Mouse (Mus musculus): ENCODE results near the gene Ugt1a6b. TPM values are rescaled to one million over a fixed set of nuclear protein-coding genes. Genes with fewer than 3 reads are reported as not detected.

Ugt1a6b gene
- polyA plus RNA-seq, 1 experiment from 2014 or later = 0.11 TPM

- H3K9ac ChIP-seq (ENCODE audit: low read length) = no peak overlapping the region
- WGBS = 70% methylated on average over 4 of the region's 4 CpGs
These were observed 159.2 kb downstream of the Ugt1a6b start for GRCm38 (mm10) chr1:88262255-88262654.

GRCm38 (mm10) chr1:88262961-88263360 lies 159.9 kb downstream of the Ugt1a6b start:
- ATAC-seq (replicated peaks; ENCODE audit: extremely low read depth, insufficient read depth, low FRiP score) = no peak
- 72% methylated on average over 6 of the region's 6 CpGs for WGBS
- Histone ChIP-seq H3K4me2 (ENCODE audit: low read depth, low read length) (no peak overlapping the region), H3K36me3 (ENCODE audit: control insufficient read depth, insufficient read depth) (peaks cover 70% of the 10 kb centered on the region), H3K27ac (ENCODE audit: low read length) (no peak overlapping the region), H3K9me3 (replicated peaks; ENCODE audit: control insufficient read depth, low read length) (no peaks in the 10 kb centered on the region), H3K4me1 (ENCODE audit: control insufficient read depth, insufficient read depth, low read length) (peaks cover 18% of the 10 kb centered on the region), H3K9ac (ENCODE audit: low read length) (no peak overlapping the region), H3K4me3 (ENCODE audit: low read length) (no peak overlapping the region), H3K27me3 (ENCODE audit: control insufficient read depth, insufficient read depth, low read length) (no peaks in the 10 kb centered on the region)

More at GRCm38 (mm10) chr1:88262255-88262654, 159.2 kb downstream of the Ugt1a6b start:
- ATAC-seq (replicated peaks; ENCODE audit: extremely low read depth, insufficient read depth, low FRiP score) = peak; percentile 6
- Histone ChIP-seq H3K4me1 (ENCODE audit: control insufficient read depth, insufficient read depth, low read length) (peaks cover 18% of the 10 kb centered on the region), H3K4me3 (ENCODE audit: low read length) (no peak overlapping the region), H3K9me3 (replicated peaks; ENCODE audit: control insufficient read depth, low read length) (no peaks in the 10 kb centered on the region), H3K27me3 (ENCODE audit: control insufficient read depth, insufficient read depth, low read length) (no peaks in the 10 kb centered on the region), H3K36me3 (ENCODE audit: control insufficient read depth, insufficient read depth) (peaks cover 63% of the 10 kb centered on the region), H3K27ac (ENCODE audit: low read length) (no peak overlapping the region), H3K4me2 (ENCODE audit: low read depth, low read length) (no peak overlapping the region)

GRCm38 (mm10) chr1:88263778-88264177 lies 160.7 kb downstream of the Ugt1a6b start:
- no peak overlapping the region for H3K27ac ChIP-seq (ENCODE audit: low read length)
- no peak overlapping the region for H3K4me3 ChIP-seq (ENCODE audit: low read length)
- H3K4me1 ChIP-seq (ENCODE audit: control insufficient read depth, insufficient read depth, low read length) = peaks cover 17% of the 10 kb centered on the region
- H3K9ac ChIP-seq (ENCODE audit: low read length) = no peak overlapping the region
- WGBS = 89% methylated on average over 5 of the region's 5 CpGs
- no peaks in the 10 kb centered on the region for H3K27me3 ChIP-seq (ENCODE audit: control insufficient read depth, insufficient read depth, low read length)
- peaks cover 78% of the 10 kb centered on the region for H3K36me3 ChIP-seq (ENCODE audit: control insufficient read depth, insufficient read depth)
- ATAC-seq (replicated peaks; ENCODE audit: extremely low read depth, insufficient read depth, low FRiP score) = no peak
- H3K4me2 ChIP-seq (ENCODE audit: low read depth, low read length) = no peak overlapping the region
- H3K9me3 ChIP-seq (replicated peaks; ENCODE audit: control insufficient read depth, low read length) = no peaks in the 10 kb centered on the region

- Histone ChIP-seq H3K4me1 (ENCODE audit: control insufficient read depth, insufficient read depth, low read length) (peaks cover 12% of the 10 kb centered on the region), H3K36me3 (ENCODE audit: control insufficient read depth, insufficient read depth) (peaks cover 84% of the 10 kb centered on the region), H3K27ac (ENCODE audit: low read length) (no peak overlapping the region), H3K9me3 (replicated peaks; ENCODE audit: control insufficient read depth, low read length) (no peaks in the 10 kb centered on the region), H3K27me3 (ENCODE audit: control insufficient read depth, insufficient read depth, low read length) (no peaks in the 10 kb centered on the region), H3K4me2 (ENCODE audit: low read depth, low read length) (no peak overlapping the region), H3K9ac (ENCODE audit: low read length) (no peak overlapping the region), H3K4me3 (ENCODE audit: low read length) (no peak overlapping the region)
- no peak for ATAC-seq (replicated peaks; ENCODE audit: extremely low read depth, insufficient read depth, low FRiP score)
- WGBS = 75% methylated on average over 7 of the region's 7 CpGs
These were observed 161.3 kb downstream of the Ugt1a6b start for GRCm38 (mm10) chr1:88264237-88264868.

DNA sequence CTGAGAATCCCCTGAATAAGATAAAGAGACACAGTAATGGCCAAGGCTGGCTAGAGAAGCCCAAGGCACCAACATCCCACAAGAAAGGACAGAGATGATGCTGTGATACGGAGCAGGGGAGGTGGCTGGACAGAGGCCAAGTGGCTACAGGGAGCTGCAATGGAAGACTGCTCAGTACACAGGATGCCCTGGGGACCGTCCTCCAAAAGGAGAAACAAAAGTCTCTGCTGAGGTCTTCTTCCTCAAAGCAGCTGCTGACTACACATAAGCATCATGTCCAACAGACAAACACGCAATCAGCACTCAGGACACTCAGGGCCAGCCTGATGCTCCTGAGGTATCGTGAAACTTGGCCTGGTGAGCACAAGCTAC lies 161.8 kb downstream of the Ugt1a6b start:
- no peaks in the 10 kb centered on the region for H3K9me3 ChIP-seq (replicated peaks; ENCODE audit: control insufficient read depth, low read length)
- H3K4me2 ChIP-seq (ENCODE audit: low read depth, low read length) = no peak overlapping the region
- H3K27ac ChIP-seq (ENCODE audit: low read length) = no peak overlapping the region
- no peaks in the 10 kb centered on the region for H3K27me3 ChIP-seq (ENCODE audit: control insufficient read depth, insufficient read depth, low read length)
- H3K4me1 ChIP-seq (ENCODE audit: control insufficient read depth, insufficient read depth, low read length) = peaks cover 7% of the 10 kb centered on the region; the same call in 1 of the 2 replicates
- ATAC-seq (replicated peaks; ENCODE audit: extremely low read depth, insufficient read depth, low FRiP score) = no peak
- H3K36me3 ChIP-seq (ENCODE audit: control insufficient read depth, insufficient read depth) = peaks cover 89% of the 10 kb centered on the region
- H3K4me3 ChIP-seq (ENCODE audit: low read length) = no peak overlapping the region
- WGBS = 69% methylated on average over 4 of the region's 4 CpGs
- H3K9ac ChIP-seq (ENCODE audit: low read length) = no peak overlapping the region

DNA sequence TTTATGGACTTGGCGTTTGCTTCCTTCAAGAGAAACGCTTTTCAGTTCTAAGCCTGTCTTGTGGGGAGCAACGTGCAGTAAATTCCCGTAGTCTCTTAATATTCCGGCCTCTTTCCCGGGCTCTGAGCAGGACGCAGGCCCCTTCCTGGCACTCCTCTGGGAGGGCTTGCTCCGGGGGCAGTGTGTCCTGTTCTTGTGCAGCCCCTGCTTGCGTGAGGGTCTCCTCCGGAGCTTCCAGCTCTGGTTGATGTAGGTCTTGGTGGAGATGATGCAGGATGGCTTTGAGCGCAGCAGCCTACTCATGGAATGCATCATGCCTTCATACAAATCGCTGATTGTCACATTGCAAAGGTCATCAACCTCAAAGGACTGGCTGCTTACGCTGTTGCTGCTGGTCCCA lies 163.1 kb downstream of the Ugt1a6b start:
- peaks cover 4% of the 10 kb centered on the region; the same call in 1 of the 2 replicates for H3K4me1 ChIP-seq (ENCODE audit: control insufficient read depth, insufficient read depth, low read length)
- H3K9me3 ChIP-seq (replicated peaks; ENCODE audit: control insufficient read depth, low read length) = no peaks in the 10 kb centered on the region
- WGBS = 90% methylated on average over 13 of the region's 13 CpGs
- no peak overlapping the region for H3K27ac ChIP-seq (ENCODE audit: low read length)
- H3K4me2 ChIP-seq (ENCODE audit: low read depth, low read length) = no peak overlapping the region
- H3K27me3 ChIP-seq (ENCODE audit: control insufficient read depth, insufficient read depth, low read length) = no peaks in the 10 kb centered on the region
- ATAC-seq (replicated peaks; ENCODE audit: extremely low read depth, insufficient read depth, low FRiP score) = no peak
- no peak overlapping the region for H3K9ac ChIP-seq (ENCODE audit: low read length)
- no peak overlapping the region for H3K4me3 ChIP-seq (ENCODE audit: low read length)
- peaks cover 89% of the 10 kb centered on the region for H3K36me3 ChIP-seq (ENCODE audit: control insufficient read depth, insufficient read depth)

DNA sequence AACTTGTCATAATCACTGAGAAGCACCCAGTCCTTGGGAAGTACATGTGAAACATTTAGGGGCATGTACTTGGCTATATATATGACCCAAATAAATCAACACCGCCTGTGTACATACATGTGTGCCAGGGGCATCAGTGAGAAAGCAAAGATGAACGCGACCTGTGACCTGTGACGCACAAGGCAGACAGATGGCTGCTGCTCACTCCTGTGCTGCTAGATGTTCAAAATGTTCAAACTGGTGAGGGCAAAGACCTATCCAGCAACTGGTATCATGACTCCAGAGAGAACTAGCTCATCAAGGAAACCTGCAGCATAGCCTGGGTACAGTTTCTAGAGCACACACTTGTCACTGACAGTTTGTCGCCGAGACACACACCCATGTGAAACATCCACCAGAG lies 164.4 kb downstream of the Ugt1a6b start:
- 92% methylated on average over 6 of the region's 6 CpGs for WGBS

DNA sequence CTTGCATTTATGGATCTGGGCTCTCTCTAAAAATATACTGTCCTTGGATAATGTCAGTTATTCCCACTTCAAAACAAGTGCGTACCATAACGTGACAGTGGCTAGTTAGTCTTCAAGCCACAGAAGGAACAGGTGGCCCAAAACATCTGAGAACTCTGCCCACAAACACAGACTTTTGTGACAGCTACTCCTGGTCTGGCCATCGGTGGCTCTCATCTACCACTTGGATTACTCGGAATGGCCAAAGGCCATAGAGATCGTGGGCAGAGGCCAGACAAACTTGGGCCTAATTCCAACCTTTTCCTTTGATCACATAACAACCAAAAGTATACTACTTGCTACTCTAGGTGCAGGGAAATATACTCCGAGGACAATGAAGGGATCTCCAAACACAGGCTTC lies 165.0 kb downstream of the Ugt1a6b start:
- no peak for ATAC-seq (replicated peaks; ENCODE audit: extremely low read depth, insufficient read depth, low FRiP score)
- WGBS = 84% methylated on average over 6 of the region's 6 CpGs
- Histone ChIP-seq H3K9me3 (replicated peaks; ENCODE audit: control insufficient read depth, low read length) (no peaks in the 10 kb centered on the region), H3K36me3 (ENCODE audit: control insufficient read depth, insufficient read depth) (peaks cover 86% of the 10 kb centered on the region), H3K27ac (ENCODE audit: low read length) (no peak overlapping the region), H3K4me1 (ENCODE audit: control insufficient read depth, insufficient read depth, low read length) (no peaks in the 10 kb centered on the region), H3K4me3 (ENCODE audit: low read length) (no peak overlapping the region), H3K27me3 (ENCODE audit: control insufficient read depth, insufficient read depth, low read length) (no peaks in the 10 kb centered on the region), H3K4me2 (ENCODE audit: low read depth, low read length) (no peak overlapping the region), H3K9ac (ENCODE audit: low read length) (no peak overlapping the region)

More for the DNA sequence above, 164.4 kb downstream of the Ugt1a6b start:
- Histone ChIP-seq H3K27me3 (ENCODE audit: control insufficient read depth, insufficient read depth, low read length) (no peaks in the 10 kb centered on the region), H3K9me3 (replicated peaks; ENCODE audit: control insufficient read depth, low read length) (no peaks in the 10 kb centered on the region), H3K36me3 (ENCODE audit: control insufficient read depth, insufficient read depth) (peaks cover 87% of the 10 kb centered on the region), H3K4me1 (ENCODE audit: control insufficient read depth, insufficient read depth, low read length) (peaks cover 2% of the 10 kb centered on the region; the same call in 1 of the 2 replicates), H3K27ac (ENCODE audit: low read length) (no peak overlapping the region), H3K9ac (ENCODE audit: low read length) (no peak overlapping the region), H3K4me2 (ENCODE audit: low read depth, low read length) (no peak overlapping the region), H3K4me3 (ENCODE audit: low read length) (no peak overlapping the region)
- ATAC-seq (replicated peaks; ENCODE audit: extremely low read depth, insufficient read depth, low FRiP score) = no peak

All from heart, embryonic 16.5 days (tissue).